Mouse (Mus musculus): ENCODE measurements around the gene Ttc29. TPM values are rescaled to one million over a fixed set of nuclear protein-coding genes. Genes with fewer than 3 reads are reported as not detected.

Gene Ttc29
- polyA plus RNA-seq, 1 experiment from 2014 or later, result not detected

DNA sequence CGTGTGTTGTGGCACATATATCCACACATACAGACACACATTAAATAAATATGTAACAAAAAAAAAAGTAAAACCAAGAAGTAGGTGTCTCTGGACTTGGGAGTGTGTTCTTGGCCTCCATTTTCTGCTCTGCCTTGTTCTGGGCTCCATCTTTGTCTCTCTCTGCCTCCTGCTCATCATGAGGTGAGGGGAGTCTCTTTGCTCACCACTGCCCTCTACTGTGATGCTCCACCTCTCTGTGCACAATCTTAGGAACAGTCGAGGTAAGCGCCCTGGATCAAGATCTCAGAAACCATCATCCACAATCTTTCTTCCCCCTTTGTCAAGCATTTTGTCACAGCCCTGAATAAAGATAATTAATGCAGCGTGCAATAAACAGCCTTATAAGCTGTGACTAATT lies 72.3 kb downstream of the Ttc29 start:
- H3K27me3 ChIP-seq (replicated peaks; ENCODE audit: low read depth, poor library complexity, severe bottlenecking), result no peaks in the 10 kb centered on the region
- no peak for DNase-seq (ENCODE audit: low spot score)
- no peak overlapping the region for H3K4me3 ChIP-seq
- no peaks in the 10 kb centered on the region for H3K36me3 ChIP-seq (replicated peaks)
- no peak overlapping the region for H3K27ac ChIP-seq (replicated peaks)
- 0 out of 2 replicates have a peak, but pooled peaks cover 2% of the 10 kb centered on the region for H3K4me1 ChIP-seq
- 79% methylated on average over 4 of the region's 4 CpGs for WGBS
- no peaks in the 10 kb centered on the region for H3K9me3 ChIP-seq

- no peak for DNase-seq (ENCODE audit: low spot score)
- Histone ChIP-seq H3K4me3 (no peak overlapping the region), H3K27ac (replicated peaks) (no peak overlapping the region), H3K36me3 (replicated peaks) (no peaks in the 10 kb centered on the region), H3K4me1 (0 out of 2 replicates have a peak, but pooled peaks cover 2% of the 10 kb centered on the region), H3K27me3 (replicated peaks; ENCODE audit: low read depth, poor library complexity, severe bottlenecking) (no peaks in the 10 kb centered on the region), H3K9me3 (no peaks in the 10 kb centered on the region)
- WGBS, result 77% methylated on average over 10 of the region's 10 CpGs
Observed at GRCm38 (mm10) chr8:78289374-78289971, 76.4 kb downstream of the Ttc29 start.

- 0 out of 2 replicates have a peak, but pooled peaks cover 3% of the 10 kb centered on the region for H3K4me1 ChIP-seq
- no peaks in the 10 kb centered on the region for H3K9me3 ChIP-seq
- no peak for DNase-seq (ENCODE audit: low spot score)
- no peaks in the 10 kb centered on the region for H3K27me3 ChIP-seq (replicated peaks; ENCODE audit: low read depth, poor library complexity, severe bottlenecking)
- H3K4me3 ChIP-seq, result no peak overlapping the region
- WGBS, result 63% methylated on average over 7 of the region's 7 CpGs
- H3K36me3 ChIP-seq (replicated peaks), result no peaks in the 10 kb centered on the region
- H3K27ac ChIP-seq (replicated peaks), result no peak overlapping the region
Observed at GRCm38 (mm10) chr8:78290274-78290673, 77.2 kb downstream of the Ttc29 start.

- H3K27ac ChIP-seq (replicated peaks), result no peak overlapping the region
- WGBS, result 64% methylated on average over 5 of the region's 5 CpGs
- DNase-seq (ENCODE audit: low spot score), result no peak
Observed at GRCm38 (mm10) chr8:78295494-78295893, 82.4 kb downstream of the Ttc29 start.

GRCm38 (mm10) chr8:78303579-78303978 lies 90.5 kb downstream of the Ttc29 start:
- WGBS, result 29% methylated on average over 7 of the region's 7 CpGs
- Histone ChIP-seq H3K27me3 (replicated peaks; ENCODE audit: low read depth, poor library complexity, severe bottlenecking) (no peaks in the 10 kb centered on the region), H3K9me3 (no peaks in the 10 kb centered on the region), H3K36me3 (replicated peaks) (no peaks in the 10 kb centered on the region), H3K4me1 (peaks cover 16% of the 10 kb centered on the region), H3K27ac (replicated peaks) (no peak overlapping the region), H3K4me3 (no peak overlapping the region)
- DNase-seq (ENCODE audit: low spot score), result peak; percentile 10

More at GRCm38 (mm10) chr8:78295494-78295893, 82.4 kb downstream of the Ttc29 start:
- no peaks in the 10 kb centered on the region for H3K36me3 ChIP-seq (replicated peaks)
- no peaks in the 10 kb centered on the region for H3K9me3 ChIP-seq
- H3K4me1 ChIP-seq, result peaks cover 5% of the 10 kb centered on the region; the same call in 1 of the 2 replicates
- no peak overlapping the region for H3K4me3 ChIP-seq
- no peaks in the 10 kb centered on the region for H3K27me3 ChIP-seq (replicated peaks; ENCODE audit: low read depth, poor library complexity, severe bottlenecking)

GRCm38 (mm10) chr8:78306604-78307003 lies 93.5 kb downstream of the Ttc29 start:
- H3K9me3 ChIP-seq, result no peaks in the 10 kb centered on the region
- H3K4me3 ChIP-seq, result no peak overlapping the region
- WGBS, result 68% methylated on average over 10 of the region's 10 CpGs
- H3K4me1 ChIP-seq, result peaks cover 16% of the 10 kb centered on the region
- H3K27ac ChIP-seq (replicated peaks), result no peak overlapping the region
- no peaks in the 10 kb centered on the region for H3K36me3 ChIP-seq (replicated peaks)
- no peak for DNase-seq (ENCODE audit: low spot score)
- H3K27me3 ChIP-seq (replicated peaks; ENCODE audit: low read depth, poor library complexity, severe bottlenecking), result no peaks in the 10 kb centered on the region

GRCm38 (mm10) chr8:78307131-78307530 lies 94.0 kb downstream of the Ttc29 start:
- Histone ChIP-seq H3K27ac (replicated peaks) (no peak overlapping the region), H3K36me3 (replicated peaks) (no peaks in the 10 kb centered on the region), H3K4me3 (no peak overlapping the region), H3K27me3 (replicated peaks; ENCODE audit: low read depth, poor library complexity, severe bottlenecking) (no peaks in the 10 kb centered on the region), H3K9me3 (no peaks in the 10 kb centered on the region), H3K4me1 (peaks cover 16% of the 10 kb centered on the region)
- 61% methylated on average over 4 of the region's 4 CpGs for WGBS
- DNase-seq (ENCODE audit: low spot score), result peak; percentile 7

- H3K36me3 ChIP-seq (replicated peaks), result no peaks in the 10 kb centered on the region
- peaks cover 7% of the 10 kb centered on the region for H3K4me1 ChIP-seq
- H3K4me3 ChIP-seq, result no peak overlapping the region
- no peaks in the 10 kb centered on the region for H3K27me3 ChIP-seq (replicated peaks; ENCODE audit: low read depth, poor library complexity, severe bottlenecking)
- 79% methylated on average over 6 of the region's 6 CpGs for WGBS
- H3K9me3 ChIP-seq, result no peaks in the 10 kb centered on the region
- no peak for DNase-seq (ENCODE audit: low spot score)
- no peak overlapping the region for H3K27ac ChIP-seq (replicated peaks)
Observed at GRCm38 (mm10) chr8:78309539-78309938, 96.4 kb downstream of the Ttc29 start.

DNA sequence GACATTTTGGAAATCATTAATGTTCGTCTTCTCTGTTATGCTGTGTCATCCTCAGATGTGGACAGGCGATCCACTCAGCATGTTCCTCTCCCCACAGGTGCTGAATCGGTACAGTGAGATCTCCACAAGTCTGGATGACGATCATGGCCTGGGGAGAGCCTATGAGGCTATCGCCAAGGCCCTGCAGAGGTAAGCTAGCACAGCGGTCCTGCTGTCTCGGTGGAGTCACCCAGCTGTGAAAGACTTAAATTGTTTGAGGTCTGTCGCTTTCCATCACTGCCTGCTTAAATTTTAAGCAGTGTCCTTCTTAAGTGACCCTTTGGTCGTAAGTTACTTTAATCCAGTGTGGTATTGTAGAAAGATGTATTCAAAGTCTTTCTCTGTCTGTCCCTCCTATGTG lies 102.5 kb downstream of the Ttc29 start:
- no peak for DNase-seq (ENCODE audit: low spot score)
- no peak overlapping the region for H3K27ac ChIP-seq (replicated peaks)
- no peak overlapping the region for H3K4me3 ChIP-seq
- no peaks in the 10 kb centered on the region for H3K9me3 ChIP-seq
- no peaks in the 10 kb centered on the region for H3K36me3 ChIP-seq (replicated peaks)
- 0 out of 2 replicates have a peak, but pooled peaks cover 4% of the 10 kb centered on the region for H3K4me1 ChIP-seq
- 57% methylated on average over 9 of the region's 9 CpGs for WGBS
- H3K27me3 ChIP-seq (replicated peaks; ENCODE audit: low read depth, poor library complexity, severe bottlenecking), result no peaks in the 10 kb centered on the region

- Histone ChIP-seq H3K4me3 (no peak overlapping the region), H3K9me3 (no peaks in the 10 kb centered on the region), H3K36me3 (replicated peaks) (no peaks in the 10 kb centered on the region), H3K27me3 (replicated peaks; ENCODE audit: low read depth, poor library complexity, severe bottlenecking) (no peaks in the 10 kb centered on the region), H3K4me1 (peaks cover 6% of the 10 kb centered on the region; the same call in 1 of the 2 replicates), H3K27ac (replicated peaks) (no peak overlapping the region)
- DNase-seq (ENCODE audit: low spot score), result no peak
- 84% methylated on average over 2 of the region's 2 CpGs for WGBS
Observed at GRCm38 (mm10) chr8:78317666-78318065, 104.6 kb downstream of the Ttc29 start.

- peaks cover 3% of the 10 kb centered on the region; the same call in 1 of the 2 replicates for H3K4me1 ChIP-seq
- no peaks in the 10 kb centered on the region for H3K9me3 ChIP-seq
- H3K4me3 ChIP-seq, result no peak overlapping the region
- H3K27ac ChIP-seq (replicated peaks), result no peak overlapping the region
- H3K36me3 ChIP-seq (replicated peaks), result no peaks in the 10 kb centered on the region
- no peak for DNase-seq (ENCODE audit: low spot score)
- no peaks in the 10 kb centered on the region for H3K27me3 ChIP-seq (replicated peaks; ENCODE audit: low read depth, poor library complexity, severe bottlenecking)
- 85% methylated on average over 3 of the region's 3 CpGs for WGBS
Observed at GRCm38 (mm10) chr8:78323391-78323790, 110.3 kb downstream of the Ttc29 start.

GRCm38 (mm10) chr8:78340689-78341529 lies 127.8 kb downstream of the Ttc29 start:
- Histone ChIP-seq H3K27ac (replicated peaks) (no peak overlapping the region), H3K4me1 (peaks cover 12% of the 10 kb centered on the region), H3K4me3 (no peak overlapping the region), H3K36me3 (replicated peaks) (no peaks in the 10 kb centered on the region), H3K27me3 (replicated peaks; ENCODE audit: low read depth, poor library complexity, severe bottlenecking) (peaks cover 5% of the 10 kb centered on the region; the same call in 1 of the 2 replicates), H3K9me3 (no peaks in the 10 kb centered on the region)
- WGBS, result 62% methylated on average over 11 of the region's 11 CpGs
- no peak for DNase-seq (ENCODE audit: low spot score)

- H3K27ac ChIP-seq (replicated peaks), result no peak overlapping the region
- no peaks in the 10 kb centered on the region for H3K36me3 ChIP-seq (replicated peaks)
- no peak for DNase-seq (ENCODE audit: low spot score)
- WGBS, result 79% methylated on average over 4 of the region's 4 CpGs
- peaks cover 5% of the 10 kb centered on the region; the same call in 1 of the 2 replicates for H3K27me3 ChIP-seq (replicated peaks; ENCODE audit: low read depth, poor library complexity, severe bottlenecking)
- no peak overlapping the region for H3K4me3 ChIP-seq
- peaks cover 18% of the 10 kb centered on the region for H3K4me1 ChIP-seq
- no peaks in the 10 kb centered on the region for H3K9me3 ChIP-seq
Observed at GRCm38 (mm10) chr8:78342151-78342550, 129.1 kb downstream of the Ttc29 start.

Measured in embryonic facial prominence, embryonic 10.5 days (tissue).